Mouse (Mus musculus): ENCODE measurements around the gene Gtf2ird2. TPM values are rescaled to one million over a fixed set of nuclear protein-coding genes. Genes with fewer than 3 reads are reported as not detected.
A peak's percentile ranks its signal among the peaks of the same experiment; 100 is the strongest.

Gtf2ird2 gene
- polyA plus RNA-seq, 1 experiment from 2014 or later = 15.7 TPM

GRCm38 (mm10) chr5:134186059-134186458 is 2.2 kb downstream of the Gtf2ird2 start:
- H3K36me3 ChIP-seq = no peaks in the 10 kb centered on the region
- no peak overlapping the region for H3K4me2 ChIP-seq (replicated peaks)
- no peak overlapping the region for H3K27ac ChIP-seq
- 85% methylated on average over 3 of the region's 3 CpGs for WGBS
- H3K27me3 ChIP-seq = no peaks in the 10 kb centered on the region
- no peak for ATAC-seq
- peaks cover 19% of the 10 kb centered on the region for H3K4me1 ChIP-seq (replicated peaks)
- no peak overlapping the region for H3K4me3 ChIP-seq (replicated peaks)
- no peaks in the 10 kb centered on the region for H3K9me3 ChIP-seq
- H3K9ac ChIP-seq (replicated peaks) = no peak overlapping the region

DNA sequence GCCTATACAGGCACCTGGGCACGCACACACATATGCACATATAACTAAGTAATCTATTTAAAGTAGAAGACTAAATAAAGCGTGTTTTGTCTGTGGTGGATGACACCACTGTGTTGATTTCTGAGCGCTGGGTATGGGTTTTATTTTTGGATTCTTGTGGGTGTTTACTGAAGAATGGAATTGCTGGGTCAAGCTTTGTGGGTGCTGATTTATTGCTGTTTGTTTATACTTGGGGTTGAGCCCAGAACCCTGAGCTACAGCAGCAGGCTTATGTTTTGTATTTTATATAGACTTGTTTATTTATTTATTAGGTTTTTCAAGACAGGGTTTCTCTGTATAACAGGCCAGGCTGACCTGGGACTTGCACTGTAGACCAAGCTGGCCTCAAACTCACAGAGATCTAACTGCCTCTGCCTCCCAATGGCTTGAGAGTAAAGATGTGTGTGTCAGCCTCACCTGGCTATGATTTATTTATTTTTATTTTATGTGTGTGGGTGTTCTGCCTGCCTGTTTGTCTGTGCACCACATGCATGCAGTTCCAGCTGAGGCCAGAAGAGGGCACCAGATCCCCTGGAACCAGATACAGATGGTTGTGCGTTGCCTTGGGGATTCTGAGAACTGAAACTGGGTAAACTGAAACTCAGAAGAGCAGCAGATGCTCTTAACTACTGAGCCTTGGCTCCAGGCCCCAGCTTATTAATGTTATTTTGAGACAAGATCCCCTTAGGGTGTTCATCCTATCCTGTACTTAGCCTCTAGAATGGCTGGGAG is 3.3 kb downstream of the Gtf2ird2 start:
- Histone ChIP-seq H3K36me3 (0 out of 2 replicates have a peak, but pooled peaks cover 3% of the 10 kb centered on the region), H3K9me3 (no peaks in the 10 kb centered on the region), H3K27ac (no peak overlapping the region), H3K4me1 (replicated peaks) (peaks cover 17% of the 10 kb centered on the region), H3K27me3 (no peaks in the 10 kb centered on the region), H3K4me3 (replicated peaks) (no peak overlapping the region), H3K9ac (replicated peaks) (no peak overlapping the region), H3K4me2 (replicated peaks) (no peak overlapping the region)
- ATAC-seq = no peak
- WGBS = 77% methylated on average over 4 of the region's 4 CpGs

GRCm38 (mm10) chr5:134188571-134188970 is 4.8 kb downstream of the Gtf2ird2 start:
- H3K9ac ChIP-seq (replicated peaks) = no peak overlapping the region
- peaks cover 16% of the 10 kb centered on the region for H3K36me3 ChIP-seq
- H3K27ac ChIP-seq = no peak overlapping the region
- H3K27me3 ChIP-seq = no peaks in the 10 kb centered on the region
- H3K9me3 ChIP-seq = no peaks in the 10 kb centered on the region
- H3K4me1 ChIP-seq (replicated peaks) = peaks cover 2% of the 10 kb centered on the region
- H3K4me3 ChIP-seq (replicated peaks) = no peak overlapping the region
- H3K4me2 ChIP-seq (replicated peaks) = no peak overlapping the region
- ATAC-seq = no peak
- 91% methylated on average over 7 of the region's 7 CpGs for WGBS

DNA sequence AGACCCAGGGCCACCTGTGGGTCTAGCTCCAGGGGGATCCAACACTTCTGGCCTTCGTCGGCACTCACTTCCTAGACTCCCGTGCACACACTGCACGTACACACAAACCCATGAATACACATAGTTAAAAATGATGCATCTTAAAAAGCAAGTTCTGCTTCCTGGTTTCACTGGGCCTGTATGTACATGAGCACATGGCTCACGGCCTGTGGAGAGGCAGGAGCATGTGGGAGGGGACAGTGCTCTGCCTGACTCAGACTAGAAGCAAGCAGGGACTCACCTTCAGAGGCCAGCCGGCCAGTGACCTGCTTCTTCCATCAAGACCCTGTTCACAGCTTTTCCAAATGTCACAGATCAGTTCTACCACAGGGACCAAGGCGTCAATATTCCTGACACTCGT is 9.8 kb downstream of the Gtf2ird2 start:
- 91% methylated on average over 8 of the region's 8 CpGs for WGBS
- Histone ChIP-seq H3K9me3 (no peaks in the 10 kb centered on the region), H3K36me3 (peaks cover 58% of the 10 kb centered on the region), H3K27me3 (no peaks in the 10 kb centered on the region), H3K9ac (replicated peaks) (no peak overlapping the region), H3K4me3 (replicated peaks) (no peak overlapping the region), H3K4me1 (replicated peaks) (no peaks in the 10 kb centered on the region), H3K27ac (no peak overlapping the region), H3K4me2 (replicated peaks) (no peak overlapping the region)
- no peak for ATAC-seq

GRCm38 (mm10) chr5:134206721-134207120 is 22.9 kb downstream of the Gtf2ird2 start:
- no peaks in the 10 kb centered on the region for H3K9me3 ChIP-seq
- H3K27me3 ChIP-seq = no peaks in the 10 kb centered on the region
- H3K36me3 ChIP-seq = peaks cover 54% of the 10 kb centered on the region
- no peak overlapping the region for H3K9ac ChIP-seq (replicated peaks)
- no peaks in the 10 kb centered on the region for H3K4me1 ChIP-seq (replicated peaks)
- H3K4me3 ChIP-seq (replicated peaks) = no peak overlapping the region
- WGBS = 84% methylated on average over 10 of the region's 10 CpGs
- ATAC-seq = no peak
- no peak overlapping the region for H3K4me2 ChIP-seq (replicated peaks)
- no peak overlapping the region for H3K27ac ChIP-seq

DNA sequence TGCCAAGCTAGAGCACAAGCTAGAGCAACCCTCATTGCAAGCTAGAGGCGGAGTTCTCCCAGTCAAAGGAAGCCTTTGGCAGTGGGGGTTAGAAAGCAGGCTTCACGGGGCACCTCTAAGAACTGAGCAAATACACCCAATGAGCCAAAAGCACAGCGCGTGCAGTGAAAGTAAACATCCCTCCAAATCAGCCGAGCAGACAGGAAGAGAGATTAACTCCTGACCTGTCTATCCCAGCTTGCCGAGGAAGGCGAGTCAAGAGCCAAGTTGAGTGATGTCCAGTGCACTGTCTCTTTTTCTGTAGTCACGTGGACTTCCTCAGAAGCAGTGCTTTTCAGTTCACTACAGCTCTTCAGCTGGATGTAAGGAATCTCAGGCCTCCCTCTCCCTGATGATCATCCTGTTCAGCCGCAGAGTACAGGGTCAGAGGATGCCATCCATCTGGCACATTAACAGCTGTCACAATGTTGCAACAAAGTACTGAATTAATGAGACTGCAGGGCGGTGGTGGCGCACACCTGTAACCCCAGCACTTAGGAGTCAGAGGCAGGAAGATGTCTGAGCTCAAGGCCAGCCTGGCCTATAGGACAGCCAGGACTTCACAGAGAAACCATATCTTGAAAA is 26.2 kb downstream of the Gtf2ird2 start:
- Histone ChIP-seq H3K9me3 (no peaks in the 10 kb centered on the region), H3K27me3 (no peaks in the 10 kb centered on the region), H3K27ac (no peak overlapping the region), H3K36me3 (peaks cover 53% of the 10 kb centered on the region), H3K9ac (replicated peaks) (no peak overlapping the region), H3K4me1 (replicated peaks) (0 out of 2 replicates have a peak, but pooled peaks cover 3% of the 10 kb centered on the region), H3K4me2 (replicated peaks) (no peak overlapping the region), H3K4me3 (replicated peaks) (no peak overlapping the region)
- ATAC-seq = no peak
- WGBS = 76% methylated on average over 11 of the region's 11 CpGs

GRCm38 (mm10) chr5:134214021-134214806 is 30.4 kb downstream of the Gtf2ird2 start:
- no peaks in the 10 kb centered on the region for H3K27me3 ChIP-seq
- no peak for ATAC-seq
- peaks cover 63% of the 10 kb centered on the region for H3K36me3 ChIP-seq
- H3K27ac ChIP-seq = no peak overlapping the region
- no peak overlapping the region for H3K4me3 ChIP-seq (replicated peaks)
- 84% methylated on average over 12 of the region's 12 CpGs for WGBS
- H3K9me3 ChIP-seq = no peaks in the 10 kb centered on the region
- H3K4me1 ChIP-seq (replicated peaks) = 0 out of 2 replicates have a peak, but pooled peaks cover 3% of the 10 kb centered on the region
- H3K9ac ChIP-seq (replicated peaks) = no peak overlapping the region
- H3K4me2 ChIP-seq (replicated peaks) = no peak overlapping the region

DNA sequence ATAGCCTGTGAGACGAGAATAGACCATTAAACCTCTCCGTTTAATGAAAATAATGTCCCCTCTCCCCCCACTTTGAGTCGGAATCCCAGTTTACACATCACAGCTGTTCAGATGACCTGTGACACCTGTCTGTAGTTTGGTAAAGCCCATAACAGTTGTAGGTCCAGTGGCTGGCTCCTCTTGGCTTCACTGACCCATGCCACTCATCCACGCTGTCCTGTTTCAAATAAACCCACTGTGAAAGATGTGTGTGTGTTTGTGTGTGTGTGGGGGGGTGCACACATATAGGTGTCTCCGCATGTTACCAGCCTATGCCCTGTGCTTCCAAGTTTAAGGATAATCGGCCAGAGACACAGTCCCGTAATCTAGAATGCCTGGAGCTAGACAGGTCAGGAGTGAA is 34.1 kb downstream of the Gtf2ird2 start:
- 94% methylated on average over 7 of the region's 7 CpGs for WGBS
- H3K9me3 ChIP-seq = no peaks in the 10 kb centered on the region
- H3K4me3 ChIP-seq (replicated peaks) = no peak overlapping the region
- H3K4me1 ChIP-seq (replicated peaks) = peaks cover 13% of the 10 kb centered on the region
- ATAC-seq = no peak
- peaks cover 10% of the 10 kb centered on the region for H3K27me3 ChIP-seq
- H3K27ac ChIP-seq = no peak overlapping the region
- H3K36me3 ChIP-seq = peaks cover 41% of the 10 kb centered on the region
- no peak overlapping the region for H3K4me2 ChIP-seq (replicated peaks)
- H3K9ac ChIP-seq (replicated peaks) = no peak overlapping the region

GRCm38 (mm10) chr5:134221278-134221677 is 37.5 kb downstream of the Gtf2ird2 start:
- ATAC-seq = no peak
- peaks cover 14% of the 10 kb centered on the region for H3K36me3 ChIP-seq
- peaks cover 10% of the 10 kb centered on the region for H3K4me1 ChIP-seq (replicated peaks)
- no peaks in the 10 kb centered on the region for H3K9me3 ChIP-seq
- peaks cover 14% of the 10 kb centered on the region for H3K27me3 ChIP-seq
- peak overlapping the region; percentile 30; the same call in 1 of the 2 replicates for H3K4me3 ChIP-seq (replicated peaks)
- WGBS = 46% methylated on average over 4 of the region's 4 CpGs
- H3K4me2 ChIP-seq (replicated peaks) = peak overlapping the region; percentile 54
- H3K9ac ChIP-seq (replicated peaks) = peak overlapping the region; percentile 54; the same call in 1 of the 2 replicates
- H3K27ac ChIP-seq = no peak overlapping the region

DNA sequence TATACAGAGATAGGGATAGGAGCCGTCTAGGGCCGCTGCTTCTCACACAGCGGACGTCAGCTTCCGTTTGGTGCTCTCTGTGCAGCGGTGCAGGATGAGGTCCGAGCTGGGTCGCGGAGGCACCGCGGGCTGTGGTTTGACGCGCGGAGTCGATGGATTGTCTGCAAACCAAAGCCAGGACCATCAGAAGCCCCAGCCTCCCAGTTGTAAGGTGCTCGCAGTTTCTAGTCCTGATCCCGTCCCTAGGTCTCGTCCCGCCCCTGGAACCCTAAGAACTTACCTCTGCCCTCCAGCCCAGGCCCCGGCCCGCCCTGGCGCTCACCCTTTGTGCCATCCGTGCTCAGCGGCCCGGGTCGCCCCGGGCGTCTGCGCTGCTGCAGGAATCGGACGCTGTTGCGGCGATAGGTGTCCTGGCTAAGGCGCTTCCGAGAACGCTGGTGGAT is 37.9 kb downstream of the Gtf2ird2 start:
- H3K9ac ChIP-seq (replicated peaks) = peak overlapping the region; percentile 54
- H3K4me3 ChIP-seq (replicated peaks) = peak overlapping the region; percentile 30
- peak overlapping the region; percentile 54 for H3K4me2 ChIP-seq (replicated peaks)
- H3K27ac ChIP-seq = no peak overlapping the region
- H3K36me3 ChIP-seq = peaks cover 9% of the 10 kb centered on the region
- WGBS = under 1% methylated on average over 35 of the region's 36 CpGs
- peaks cover 14% of the 10 kb centered on the region for H3K27me3 ChIP-seq
- H3K4me1 ChIP-seq (replicated peaks) = peaks cover 10% of the 10 kb centered on the region
- H3K9me3 ChIP-seq = no peaks in the 10 kb centered on the region
- peak; percentile 54 for ATAC-seq

DNA sequence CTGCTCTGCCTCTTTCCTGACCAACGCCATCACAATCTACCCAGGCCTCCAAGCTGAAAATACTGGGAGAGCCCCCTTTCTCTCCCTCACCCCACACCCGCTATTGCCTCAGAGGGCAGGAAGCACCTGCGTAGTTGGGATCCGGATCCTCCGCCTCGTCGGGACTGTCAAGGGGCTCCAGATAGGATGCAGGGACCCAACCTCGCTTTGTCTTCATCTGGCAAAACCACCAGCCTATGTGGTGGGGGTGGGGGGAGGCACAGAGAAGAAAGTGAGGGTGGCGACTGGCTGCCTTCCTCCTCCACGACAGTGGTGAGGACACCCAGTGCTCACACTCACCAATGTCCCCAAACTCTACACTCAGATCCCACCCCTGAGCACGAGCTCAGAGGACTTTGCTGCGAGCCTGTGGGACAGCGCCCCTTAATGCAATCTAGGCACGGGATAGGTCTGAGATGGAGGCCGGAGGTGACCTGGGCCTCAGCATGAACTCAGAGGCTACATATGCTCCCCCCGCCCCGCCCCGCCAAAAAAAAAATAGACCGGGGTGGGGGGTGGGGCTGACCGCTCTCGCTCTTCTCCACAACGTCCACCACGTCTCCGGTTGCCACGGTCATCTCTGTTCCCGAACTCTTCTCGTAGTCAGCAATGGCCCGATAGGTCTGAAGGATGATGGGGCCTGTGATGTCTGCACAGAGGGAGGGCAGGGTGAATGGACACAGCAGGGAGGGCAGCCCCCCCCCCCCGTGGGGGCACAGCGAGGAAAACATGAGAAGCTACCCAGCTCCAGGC is 41.5 kb downstream of the Gtf2ird2 start:
- Histone ChIP-seq H3K9me3 (no peaks in the 10 kb centered on the region), H3K27me3 (peaks cover 14% of the 10 kb centered on the region), H3K4me3 (replicated peaks) (no peak overlapping the region), H3K27ac (no peak overlapping the region), H3K36me3 (no peaks in the 10 kb centered on the region), H3K4me1 (replicated peaks) (peaks cover 14% of the 10 kb centered on the region), H3K9ac (replicated peaks) (no peak overlapping the region), H3K4me2 (replicated peaks) (no peak overlapping the region)
- 81% methylated on average over 30 of the region's 30 CpGs for WGBS
- no peak for ATAC-seq
